Mouse (Mus musculus): ENCODE data around the gene Inpp1. TPM values are rescaled to one million over a fixed set of nuclear protein-coding genes. Genes with fewer than 3 reads are reported as not detected.
"Not testable (repeated sequence)": the region's sequence is repeated elsewhere in the genome, so short reads cannot be mapped to it uniquely, and the experiment has no call there.

Inpp1 gene
- 26.4 and 31.2 TPM in 2 replicates for polyA plus RNA-seq (2012; rRNA removed)

DNA sequence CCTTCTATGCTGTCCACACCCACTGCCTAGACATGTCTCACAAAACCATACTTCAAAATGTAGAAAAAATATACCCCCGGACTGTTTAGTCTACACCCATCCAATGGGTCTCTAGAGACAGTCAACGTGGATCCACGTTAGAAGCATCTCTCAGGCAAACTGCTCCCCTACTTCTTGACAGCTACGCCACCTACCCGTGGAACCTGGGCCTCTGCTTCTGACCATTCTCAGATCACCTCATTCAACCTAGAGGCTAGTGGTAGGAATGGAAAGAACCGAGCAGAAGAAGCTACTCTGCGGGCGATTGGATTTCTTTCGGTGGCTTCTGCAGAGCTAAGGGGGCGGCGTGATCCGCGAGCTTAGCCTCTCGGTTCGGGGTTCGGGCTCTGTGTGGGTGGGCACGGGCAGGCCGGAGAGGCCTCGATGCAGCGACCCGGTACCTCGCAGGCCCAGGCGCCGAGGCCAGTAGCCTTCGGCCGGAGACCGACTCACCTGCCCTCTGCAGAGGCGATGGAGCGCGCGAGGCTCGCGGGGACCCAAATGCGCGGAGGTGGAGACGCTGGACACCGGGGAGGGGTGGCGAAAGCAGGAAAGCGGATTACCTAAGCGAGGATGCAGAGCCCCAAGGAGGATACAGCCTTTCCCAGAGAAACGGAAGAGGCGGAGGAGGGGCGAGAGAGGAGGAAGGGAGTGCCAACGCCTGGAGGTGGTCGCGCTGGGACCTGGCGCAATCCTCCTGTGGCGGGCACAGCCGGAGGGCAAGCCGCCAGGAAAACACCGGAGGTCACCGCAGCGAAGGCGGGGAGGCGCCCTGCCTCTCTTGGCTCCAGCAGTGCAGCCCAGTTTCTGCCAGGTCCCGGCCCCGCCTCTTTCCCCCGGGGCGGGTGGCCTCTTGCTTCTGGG, at the start of gene Inpp1:
TSS of gene Inpp1 (minus strand) at position 779 of the 903 bp plus-strand sequence.
- TF ChIP-seq CTCF (IDR thresholded peaks at IDR 0.05; ENCODE audit: extremely low read depth, insufficient read depth, low read length) (peak; percentile 37; the same call in 1 of the 2 replicates), POLR2A (IDR thresholded peaks at IDR 0.05; ENCODE audit: extremely low read depth, insufficient read depth, low read length) (peak; percentile 44; the same call in 1 of the 2 replicates)

DNA sequence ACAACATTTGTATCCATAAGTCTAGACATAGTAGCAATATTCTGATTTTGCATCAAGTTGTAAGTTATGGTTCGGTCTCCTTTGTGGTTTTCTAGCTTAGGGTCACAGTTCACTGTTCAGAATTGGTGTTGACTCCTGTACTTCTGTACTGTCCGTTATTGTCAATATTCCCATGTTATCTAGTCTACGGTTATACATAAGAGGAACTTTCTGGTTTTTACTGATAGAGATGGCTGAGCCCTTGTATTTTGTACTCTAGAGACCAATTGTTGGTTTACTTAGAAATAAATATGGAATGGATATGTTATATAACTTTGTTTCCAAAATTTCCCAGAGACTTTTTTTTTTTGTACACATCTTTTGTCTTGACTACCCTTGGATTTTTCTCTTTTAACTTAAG, 48.5 kb upstream of the Inpp1 start:
- TF ChIP-seq POLR2A (IDR thresholded peaks at IDR 0.05; ENCODE audit: extremely low read depth, insufficient read depth, low read length), result no peak
- no peak for TF ChIP-seq CTCF (IDR thresholded peaks at IDR 0.05; ENCODE audit: extremely low read depth, insufficient read depth, low read length)

More for the DNA sequence above, at the start of gene Inpp1:
- peaks cover 7% of the 10 kb centered on the region for H3K4me1 ChIP-seq (ENCODE audit: control insufficient read depth, insufficient read depth, low read length)
- peak within 1 kb of the TSS; percentile 61 for H3K4me3 ChIP-seq (ENCODE audit: insufficient read depth, low read length)
- peak within 1 kb of the TSS; percentile 89 for H3K27ac ChIP-seq (ENCODE audit: insufficient read depth, low read length)

GRCm38 (mm10) chr1:52864220-52864619, 46.7 kb upstream of the Inpp1 start:
- H3K4me3 ChIP-seq (ENCODE audit: insufficient read depth, low read length), result no peak overlapping the region
- no peak overlapping the region for H3K27ac ChIP-seq (ENCODE audit: insufficient read depth, low read length)
- H3K4me1 ChIP-seq (ENCODE audit: control insufficient read depth, insufficient read depth, low read length), result no peaks in the 10 kb centered on the region
- no peak for TF ChIP-seq POLR2A (IDR thresholded peaks at IDR 0.05; ENCODE audit: extremely low read depth, insufficient read depth, low read length)
- no peak for TF ChIP-seq CTCF (IDR thresholded peaks at IDR 0.05; ENCODE audit: extremely low read depth, insufficient read depth, low read length)

More for the DNA sequence above, 48.5 kb upstream of the Inpp1 start:
- no peak overlapping the region for H3K4me3 ChIP-seq (ENCODE audit: insufficient read depth, low read length)
- H3K27ac ChIP-seq (ENCODE audit: insufficient read depth, low read length), result no peak overlapping the region
- no peaks in the 10 kb centered on the region for H3K4me1 ChIP-seq (ENCODE audit: control insufficient read depth, insufficient read depth, low read length)

DNA sequence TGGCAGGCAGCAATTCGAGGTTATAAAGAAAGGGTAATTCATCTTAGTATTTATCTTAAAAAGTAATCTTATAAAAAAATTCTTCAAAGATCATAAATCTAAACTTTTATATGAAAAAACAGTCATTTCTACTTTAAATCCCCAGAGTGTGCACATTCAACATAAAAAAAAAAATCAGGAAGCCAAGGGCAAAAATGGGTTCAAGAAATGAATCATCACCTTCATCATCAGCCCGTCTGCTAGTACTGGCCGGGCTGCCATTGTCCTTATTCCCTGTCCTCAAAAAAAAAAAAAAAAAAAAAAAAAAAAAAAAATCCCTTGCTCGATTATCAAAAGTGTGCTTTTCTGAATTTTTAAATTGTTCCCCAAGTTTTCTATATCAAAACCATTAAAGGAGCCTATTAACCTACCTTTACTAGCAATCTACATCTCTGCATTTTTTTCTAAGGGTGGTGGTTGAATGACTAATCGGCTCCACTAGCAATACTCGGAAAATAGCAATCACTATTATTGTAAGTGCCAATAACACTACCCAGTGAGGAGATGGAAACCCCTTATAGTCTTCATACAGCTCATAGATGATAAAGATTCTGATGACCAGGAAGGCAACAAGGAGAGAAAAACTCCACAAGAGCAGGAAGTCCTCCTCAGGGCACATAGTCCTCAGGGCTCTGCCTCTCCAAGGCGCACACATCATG, 38.6 kb upstream of the Inpp1 start:
- no peaks in the 10 kb centered on the region for H3K4me1 ChIP-seq (ENCODE audit: control insufficient read depth, insufficient read depth, low read length)
- H3K4me3 ChIP-seq (ENCODE audit: insufficient read depth, low read length), result no peak overlapping the region
- TF ChIP-seq CTCF (IDR thresholded peaks at IDR 0.05; ENCODE audit: extremely low read depth, insufficient read depth, low read length), result no peak
- no peak for TF ChIP-seq POLR2A (IDR thresholded peaks at IDR 0.05; ENCODE audit: extremely low read depth, insufficient read depth, low read length)
- no peak overlapping the region for H3K27ac ChIP-seq (ENCODE audit: insufficient read depth, low read length)

GRCm38 (mm10) chr1:52854029-52854428, 36.5 kb upstream of the Inpp1 start:
- H3K4me1 ChIP-seq (ENCODE audit: control insufficient read depth, insufficient read depth, low read length); H3K4me3 ChIP-seq (ENCODE audit: insufficient read depth, low read length); H3K27ac ChIP-seq (ENCODE audit: insufficient read depth, low read length): not testable (repeated sequence)
- TF ChIP-seq CTCF (IDR thresholded peaks at IDR 0.05; ENCODE audit: extremely low read depth, insufficient read depth, low read length), result peak; percentile 23; the same call in 1 of the 2 replicates

- TF ChIP-seq CTCF (IDR thresholded peaks at IDR 0.05; ENCODE audit: extremely low read depth, insufficient read depth, low read length) (no peak), POLR2A (IDR thresholded peaks at IDR 0.05; ENCODE audit: extremely low read depth, insufficient read depth, low read length) (no peak)
- H3K27ac ChIP-seq (ENCODE audit: insufficient read depth, low read length), result no peak overlapping the region
- H3K4me1 ChIP-seq (ENCODE audit: control insufficient read depth, insufficient read depth, low read length), result peaks cover 2% of the 10 kb centered on the region; the same call in 1 of the 2 replicates
- H3K4me3 ChIP-seq (ENCODE audit: insufficient read depth, low read length), result no peak overlapping the region
Observed at GRCm38 (mm10) chr1:52849422-52849821, 31.9 kb upstream of the Inpp1 start.

GRCm38 (mm10) chr1:52846556-52846955, 29.1 kb upstream of the Inpp1 start:
- Histone ChIP-seq H3K4me3 (ENCODE audit: insufficient read depth, low read length) (no peak overlapping the region), H3K27ac (ENCODE audit: insufficient read depth, low read length) (no peak overlapping the region), H3K4me1 (ENCODE audit: control insufficient read depth, insufficient read depth, low read length) (peaks cover 2% of the 10 kb centered on the region; the same call in 1 of the 2 replicates)
- TF ChIP-seq POLR2A (IDR thresholded peaks at IDR 0.05; ENCODE audit: extremely low read depth, insufficient read depth, low read length), result no peak
- TF ChIP-seq CTCF (IDR thresholded peaks at IDR 0.05; ENCODE audit: extremely low read depth, insufficient read depth, low read length), result no peak

DNA sequence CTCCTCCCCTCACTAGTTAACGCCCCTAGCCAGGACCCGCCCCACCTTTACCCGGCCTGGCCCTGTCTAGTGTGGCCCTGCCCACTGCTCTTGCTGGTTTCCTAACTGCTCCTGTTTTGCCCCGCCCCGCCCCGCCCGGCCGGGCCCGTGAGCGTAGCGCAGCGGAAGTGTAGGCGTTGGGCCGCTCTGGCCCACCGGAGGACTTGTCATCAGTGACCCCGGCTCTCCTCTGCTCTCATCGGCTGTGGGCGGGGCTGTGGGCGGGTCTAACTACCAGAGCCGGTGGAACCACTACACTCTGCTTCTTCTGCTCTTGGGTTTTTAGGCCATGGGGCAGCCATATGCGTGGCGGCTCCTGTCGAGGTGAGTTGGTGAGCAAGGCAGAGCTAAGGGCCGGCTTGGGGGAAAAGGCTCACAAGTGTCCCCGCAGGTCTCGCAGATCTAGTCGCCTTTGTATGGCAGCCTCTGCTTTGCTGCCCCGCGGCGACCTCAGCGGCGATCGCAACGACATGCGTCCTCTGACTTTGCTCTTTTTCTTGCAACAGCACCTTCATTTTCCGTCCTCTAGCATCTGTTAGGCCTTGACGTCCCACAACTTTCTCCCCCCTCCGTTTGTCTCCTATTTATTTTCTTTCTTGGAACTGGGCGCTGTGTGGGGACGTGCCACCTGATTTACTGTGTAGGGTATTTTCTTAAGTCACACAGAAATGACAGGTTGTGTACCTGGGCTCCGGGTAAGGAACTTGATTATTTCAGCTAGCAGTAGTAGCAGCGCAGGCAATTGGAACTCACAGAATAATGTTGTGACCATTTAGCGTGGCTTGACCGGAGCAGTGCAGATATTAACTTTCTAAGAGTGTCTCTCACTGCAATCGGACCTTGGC, 27.5 kb upstream of the Inpp1 start, which contains the start of gene Hibch:
TSS of gene Hibch (plus strand) at position 148 of the 884 bp plus-strand sequence.
- TF ChIP-seq POLR2A (IDR thresholded peaks at IDR 0.05; ENCODE audit: extremely low read depth, insufficient read depth, low read length), result peak; percentile 67
- TF ChIP-seq CTCF (IDR thresholded peaks at IDR 0.05; ENCODE audit: extremely low read depth, insufficient read depth, low read length), result no peak
- Histone ChIP-seq H3K27ac (ENCODE audit: insufficient read depth, low read length) (peak within 1 kb of the TSS; percentile 43; the same call in 1 of the 2 replicates), H3K4me3 (ENCODE audit: insufficient read depth, low read length) (peak within 1 kb of the TSS; percentile 76), H3K4me1 (ENCODE audit: control insufficient read depth, insufficient read depth, low read length) (peaks cover 2% of the 10 kb centered on the region; the same call in 1 of the 2 replicates)

Data from cortical plate, adult 2 months (tissue).